Mouse (Mus musculus) E14TG2a.4 (cell line): ENCODE results near the gene Clcn6.
"Not testable (repeated sequence)": the region's sequence is repeated elsewhere in the genome, so short reads cannot be mapped to it uniquely, and the experiment has no call there.

Experiments
- H3K27me3 ChIP-seq: 2 replicates; pipeline ENCODE4 v1.6.1; 2014; ENCODE audit warnings: low read length, control low read depth; ENCODE audit not compliant: insufficient read depth
- H3K36me3 ChIP-seq: 2 replicates; pipeline ENCODE4 v1.6.1; 2014; ENCODE audit warnings: low read length, control low read depth; ENCODE audit not compliant: insufficient read depth
- H3K4me1 ChIP-seq: replicated peaks from 2 replicates; pipeline ENCODE4 v1.6.1; 2014; ENCODE audit warnings: low read depth, low read length, control low read depth
- H3K4me3 ChIP-seq: replicated peaks from 2 replicates; pipeline ENCODE4 v1.5.1; 2014; ENCODE audit warnings: mild to moderate bottlenecking, low read length
- H3K9me3 ChIP-seq: 2 replicates; pipeline ENCODE4 v1.6.1; 2014; ENCODE audit warnings: low read length, control low read depth
- CTCF ChIP-seq: conservative IDR thresholded peaks from 2 replicates; pipeline ENCODE4 v1.5.1; 2014; ENCODE audit warnings: low read length
- NANOG ChIP-seq: IDR thresholded peaks from 2 replicates; pipeline ENCODE4 v1.6.1; 2014; ENCODE audit warnings: borderline replicate concordance, low read length, mixed read lengths
- POU5F1 ChIP-seq: IDR thresholded peaks from 2 replicates; pipeline ENCODE4 v1.6.1; 2014; ENCODE audit warnings: low read length, borderline replicate concordance

Clcn6 gene

GRCm38 (mm10) chr4:148051046-148051776, 12.6 kb upstream of the Clcn6 start:
- no peak for TF ChIP-seq CTCF
- no peak for TF ChIP-seq NANOG
- TF ChIP-seq POU5F1: no peak
- Histone ChIP-seq H3K9me3 (no peaks in the 10 kb centered on the region), H3K36me3 (peaks cover 100% of the 10 kb centered on the region), H3K4me1 (peaks cover 37% of the 10 kb centered on the region), H3K4me3 (no peak overlapping the region), H3K27me3 (no peaks in the 10 kb centered on the region)

- Histone ChIP-seq H3K4me1 (peaks cover 37% of the 10 kb centered on the region), H3K36me3 (peaks cover 99% of the 10 kb centered on the region)
- not testable (repeated sequence) for H3K9me3 ChIP-seq, H3K4me3 ChIP-seq, H3K27me3 ChIP-seq
Measured at GRCm38 (mm10) chr4:148050396-148050914, 11.8 kb upstream of the Clcn6 start.

GRCm38 (mm10) chr4:148046450-148047031, 7.9 kb upstream of the Clcn6 start:
- Histone ChIP-seq H3K27me3 (no peaks in the 10 kb centered on the region), H3K4me3 (no peak overlapping the region), H3K9me3 (no peaks in the 10 kb centered on the region), H3K4me1 (peaks cover 47% of the 10 kb centered on the region), H3K36me3 (peaks cover 95% of the 10 kb centered on the region)
- TF ChIP-seq NANOG (no peak), POU5F1 (no peak), CTCF (no peak)

DNA sequence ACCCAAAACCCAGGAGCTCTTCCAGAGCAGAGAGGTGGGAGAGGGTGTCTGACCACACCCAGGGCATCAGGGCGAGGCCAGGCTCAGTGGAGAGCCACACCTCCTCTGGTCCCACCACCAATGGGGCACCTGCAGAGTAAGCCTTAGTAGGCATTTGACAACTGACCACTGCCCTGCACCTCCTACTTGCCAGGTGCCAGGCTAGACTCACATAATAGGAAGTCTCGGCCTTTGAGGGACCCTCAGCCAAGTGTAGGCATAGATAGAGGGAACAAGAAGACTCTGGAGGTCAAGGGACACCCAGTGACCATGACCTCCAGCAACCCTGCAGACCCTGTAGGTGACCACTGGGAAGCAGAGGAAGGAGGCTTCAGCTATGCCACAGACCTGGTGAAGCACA, 5.5 kb upstream of the Clcn6 start:
- Histone ChIP-seq H3K36me3 (peaks cover 71% of the 10 kb centered on the region), H3K4me1 (peaks cover 53% of the 10 kb centered on the region), H3K9me3 (no peaks in the 10 kb centered on the region), H3K27me3 (no peaks in the 10 kb centered on the region), H3K4me3 (no peak overlapping the region)
- no peak for TF ChIP-seq POU5F1
- TF ChIP-seq CTCF: no peak
- TF ChIP-seq NANOG: no peak

DNA sequence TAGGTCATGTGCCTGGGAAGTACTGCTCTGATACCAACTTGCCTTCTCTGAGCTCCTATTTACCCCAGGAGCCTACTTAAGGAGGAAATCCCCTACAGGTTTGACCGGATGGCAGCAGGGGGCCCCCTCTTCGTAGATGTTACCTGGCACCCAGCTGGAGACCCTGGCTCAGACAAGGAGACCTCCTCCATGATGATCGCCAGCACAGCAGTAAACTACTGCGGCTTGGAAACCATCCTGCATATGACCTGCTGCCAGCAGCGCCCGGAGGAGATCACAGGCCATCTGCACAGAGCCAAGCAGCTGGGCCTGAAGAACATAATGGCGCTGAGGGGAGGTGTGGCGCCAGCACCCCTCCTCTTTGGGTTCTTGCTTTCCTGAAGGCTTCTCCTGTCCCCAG, 4.7 kb upstream of the Clcn6 start:
- Histone ChIP-seq H3K36me3 (peaks cover 63% of the 10 kb centered on the region), H3K4me1 (peaks cover 52% of the 10 kb centered on the region)
- not testable (repeated sequence) for H3K4me3 ChIP-seq, H3K9me3 ChIP-seq, H3K27me3 ChIP-seq

GRCm38 (mm10) chr4:148041611-148042191, 3.1 kb upstream of the Clcn6 start:
- no peaks in the 10 kb centered on the region for H3K27me3 ChIP-seq
- no peaks in the 10 kb centered on the region for H3K9me3 ChIP-seq
- TF ChIP-seq NANOG (no peak), CTCF (no peak), POU5F1 (no peak)
- H3K4me3 ChIP-seq: peak overlapping the region; percentile 93
- H3K36me3 ChIP-seq: peaks cover 55% of the 10 kb centered on the region
- H3K4me1 ChIP-seq: peaks cover 59% of the 10 kb centered on the region

DNA sequence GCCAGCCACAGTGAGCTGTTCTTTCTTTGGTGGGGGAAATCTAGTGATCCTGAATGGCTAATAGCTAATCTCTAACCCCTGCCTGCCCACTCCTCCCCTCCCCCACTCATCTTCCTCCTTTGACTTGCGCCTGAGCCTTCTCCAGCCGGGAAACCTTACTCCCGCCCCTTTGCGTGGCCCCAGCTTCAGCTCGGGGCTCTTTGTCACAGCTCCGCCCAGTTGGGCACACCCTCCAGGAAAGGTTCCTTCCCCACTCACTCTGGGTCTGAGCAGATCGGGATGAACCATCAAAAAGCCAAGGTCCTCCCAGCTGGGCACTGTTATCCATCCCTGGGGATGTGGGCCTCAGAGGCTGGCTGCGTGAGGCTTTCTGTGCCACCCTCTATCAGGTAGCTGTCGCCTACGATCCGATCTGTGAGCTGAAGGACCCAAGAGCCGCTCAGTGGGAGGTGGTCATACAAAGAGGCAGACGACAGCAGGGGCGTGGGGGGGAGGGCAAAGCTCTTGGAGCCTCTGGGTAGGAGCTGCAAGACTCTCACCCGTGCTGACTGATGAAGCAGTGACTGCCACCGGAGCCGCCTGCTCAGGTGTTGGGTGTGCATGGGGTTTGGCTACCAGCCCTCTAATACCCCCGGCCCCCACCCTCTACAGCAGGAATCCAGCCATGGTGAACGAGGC, 2.5 kb upstream of the Clcn6 start:
- Histone ChIP-seq H3K4me3 (peak overlapping the region; percentile 93), H3K27me3 (no peaks in the 10 kb centered on the region)

DNA sequence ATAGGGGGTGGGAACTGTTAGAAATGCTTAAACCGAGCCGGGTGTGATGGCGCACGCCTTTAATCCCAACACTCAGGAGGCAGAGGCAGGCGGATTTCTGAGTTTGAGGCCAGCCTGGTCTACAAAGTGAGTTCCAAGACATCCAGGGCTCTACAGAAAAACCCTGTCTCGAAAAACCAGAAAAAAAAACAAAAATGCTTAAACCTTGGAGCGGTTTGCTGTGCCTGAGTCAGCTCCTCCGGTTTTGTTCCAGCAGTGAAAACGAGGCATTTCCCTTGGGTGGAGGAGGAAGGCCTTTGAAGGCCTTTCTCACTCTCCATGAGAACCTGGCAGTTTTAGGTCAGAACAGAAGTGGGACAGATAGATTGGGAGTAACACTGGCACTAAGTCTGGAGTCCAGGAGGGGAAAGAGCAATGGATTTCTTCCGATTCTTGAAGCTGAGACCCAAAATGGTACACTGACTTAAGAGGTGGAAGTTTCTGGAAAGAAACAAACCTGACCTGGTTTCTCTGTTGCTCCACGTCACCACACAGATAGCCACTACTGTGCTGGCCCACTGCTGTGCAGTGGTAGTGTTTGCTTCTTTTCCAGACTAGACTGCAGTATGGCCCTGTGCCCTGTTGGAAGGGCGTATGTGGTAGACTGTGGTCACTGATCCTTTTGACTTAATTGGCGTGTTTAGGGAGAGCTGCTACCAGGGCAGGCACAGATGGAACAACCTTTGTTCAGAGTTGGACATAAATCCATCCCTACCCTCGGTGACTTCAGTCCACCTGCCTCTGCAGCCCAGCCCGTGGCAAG, 1.6 kb upstream of the Clcn6 start:
- TF ChIP-seq CTCF (no peak), NANOG (no peak), POU5F1 (no peak)
- Histone ChIP-seq H3K27me3 (no peaks in the 10 kb centered on the region), H3K36me3 (peaks cover 41% of the 10 kb centered on the region), H3K9me3 (no peaks in the 10 kb centered on the region), H3K4me1 (peaks cover 69% of the 10 kb centered on the region), H3K4me3 (peak overlapping the region; percentile 93)

More for the DNA sequence above, 2.5 kb upstream of the Clcn6 start:
- Histone ChIP-seq H3K9me3 (no peaks in the 10 kb centered on the region), H3K4me1 (peaks cover 63% of the 10 kb centered on the region), H3K36me3 (peaks cover 50% of the 10 kb centered on the region)
- TF ChIP-seq NANOG (no peak), CTCF (no peak), POU5F1 (no peak)
